Mouse (Mus musculus) CD8-positive naive resting alpha-beta T cell, adult 2 months (primary cell): ENCODE measurements around the gene Rtkn2.
"Not testable (repeated sequence)": the region's sequence is repeated elsewhere in the genome, so short reads cannot be mapped to it uniquely, and the experiment has no call there.

Experiments used
- DNase-seq, 2 experiments: peaks; one replicate each; pipeline ENCODE4 v3.0.0; 2022; ENCODE audit warnings: low read depth in 2 of 2, low spot score in 2 of 2

Rtkn2 gene

GRCm38 (mm10) chr10:68072626-68073025, 93.3 kb downstream of the Rtkn2 start:
- DNase-seq = no peak

DNA sequence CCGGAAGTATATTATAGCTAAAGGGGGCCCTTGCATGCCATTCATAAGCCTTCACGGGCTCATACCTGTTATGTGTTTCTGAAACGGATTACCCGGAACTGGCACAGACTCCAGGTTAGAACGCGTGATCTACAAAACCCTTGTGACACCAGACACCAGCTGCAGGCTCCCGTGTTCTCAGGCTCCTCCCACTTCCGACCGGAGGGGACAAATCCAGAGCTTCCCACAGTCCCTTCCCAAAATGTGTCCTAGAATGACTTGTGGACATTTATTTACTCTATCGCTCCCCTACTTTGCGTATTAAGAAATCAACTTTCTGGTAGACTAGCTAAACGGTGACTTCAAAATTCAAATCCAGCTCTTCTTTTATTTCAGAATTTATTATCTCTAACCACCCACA, 94.9 kb downstream of the Rtkn2 start:
- no peak for DNase-seq

- no peak for DNase-seq
Measured at GRCm38 (mm10) chr10:68075181-68075580, 95.8 kb downstream of the Rtkn2 start.

DNA sequence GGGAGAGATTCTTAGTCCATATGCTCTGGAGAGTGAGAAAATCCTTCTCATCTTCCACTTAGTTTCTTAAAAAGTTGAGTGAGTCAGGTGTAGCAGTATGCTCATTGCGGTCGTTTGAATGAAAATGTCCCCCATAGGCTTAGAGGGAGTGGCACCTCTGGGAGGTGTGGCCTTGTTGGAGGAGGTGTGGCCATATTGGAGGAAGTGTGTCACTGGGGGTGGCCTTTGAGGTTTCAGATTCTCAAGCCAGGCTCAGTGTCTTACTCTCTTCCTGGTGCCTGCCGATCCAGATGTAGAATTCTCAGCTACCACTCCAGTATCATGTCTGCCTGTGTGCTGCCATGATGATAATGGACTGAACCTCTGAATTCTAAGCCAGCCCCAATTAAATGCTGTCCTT, 99.3 kb downstream of the Rtkn2 start:
- no peak for DNase-seq

DNA sequence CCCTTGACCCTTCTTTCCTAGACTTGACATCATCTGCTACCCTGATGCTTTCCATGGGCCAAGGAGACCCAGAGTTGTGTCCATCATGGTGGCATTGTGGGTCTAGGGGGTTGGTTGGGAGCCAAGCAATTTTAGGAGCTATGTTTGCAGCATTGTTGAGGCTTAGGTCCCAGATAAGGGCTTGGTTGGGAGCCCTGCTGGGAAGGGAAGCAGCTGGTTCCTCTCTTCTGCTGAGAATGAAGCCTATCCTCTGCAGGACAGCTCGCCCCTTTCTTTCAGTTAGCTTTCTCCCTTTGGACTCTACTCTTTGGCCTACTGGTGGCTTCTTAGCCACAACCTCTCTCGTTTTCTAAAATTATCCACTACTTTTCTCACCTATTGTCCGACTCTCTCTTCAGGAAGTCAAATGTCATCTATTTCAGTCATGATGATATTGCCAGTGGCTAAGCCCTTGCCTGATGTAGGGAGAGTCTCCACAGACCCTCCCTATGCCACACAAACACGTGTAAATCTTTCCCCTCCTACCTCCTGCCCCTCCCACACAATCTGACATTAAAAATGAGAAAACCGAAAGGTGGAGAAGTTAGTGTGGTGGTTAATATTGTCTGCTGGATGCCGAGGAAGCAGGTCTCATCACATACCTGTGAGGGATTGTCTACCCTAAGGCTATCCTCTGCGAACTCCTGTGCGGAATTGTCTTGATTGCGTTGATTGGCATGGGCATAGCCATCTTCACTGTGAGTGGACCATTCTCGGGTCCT, 100.7 kb downstream of the Rtkn2 start:
- no peak for DNase-seq

- no peak for DNase-seq
Measured at GRCm38 (mm10) chr10:68081712-68082111, 102.3 kb downstream of the Rtkn2 start.

GRCm38 (mm10) chr10:68085574-68085973, 106.2 kb downstream of the Rtkn2 start:
- no peak for DNase-seq

DNA sequence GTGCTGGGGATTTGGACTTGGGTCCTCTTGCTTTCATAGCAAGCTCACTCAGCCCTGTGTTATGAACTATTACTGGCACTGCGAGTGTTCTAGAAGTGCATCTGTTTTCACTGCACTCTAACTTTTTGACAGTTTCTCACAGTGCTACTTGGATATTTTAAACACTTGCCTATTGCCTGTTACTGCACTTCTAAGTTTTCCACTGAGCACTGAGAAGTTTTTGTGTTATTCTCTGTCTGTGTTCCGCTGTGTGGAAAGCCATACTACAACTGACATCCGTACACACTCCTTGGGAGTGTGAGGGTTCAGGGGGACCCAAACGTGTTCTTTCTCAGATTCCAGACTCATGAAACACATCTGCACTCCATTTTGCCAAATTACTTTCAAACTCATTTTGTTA, 107.6 kb downstream of the Rtkn2 start:
- DNase-seq = no peak

GRCm38 (mm10) chr10:68087722-68088121, 108.4 kb downstream of the Rtkn2 start:
- no peak for DNase-seq

- no peak for DNase-seq
Measured at GRCm38 (mm10) chr10:68089435-68090196, 110.2 kb downstream of the Rtkn2 start.

DNA sequence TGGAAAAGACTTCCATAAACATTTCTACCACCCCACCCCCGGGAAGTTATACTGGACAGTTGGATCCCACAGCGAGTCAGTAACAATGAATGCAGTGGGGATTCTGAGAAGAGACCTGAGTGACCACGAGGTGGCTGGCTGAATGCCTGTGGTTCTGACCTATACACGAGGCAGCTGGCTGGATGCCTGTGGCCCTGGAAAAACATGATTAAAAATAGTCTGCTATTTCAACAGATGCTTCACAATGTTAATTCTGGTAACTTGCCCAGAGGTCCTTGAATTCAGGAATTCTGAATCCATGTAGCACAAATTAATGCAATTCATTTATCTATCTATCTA, 110.8 kb downstream of the Rtkn2 start:
- DNase-seq = no peak

GRCm38 (mm10) chr10:68090544-68090943, 111.2 kb downstream of the Rtkn2 start:
- DNase-seq = no peak

- DNase-seq = no peak
Measured at GRCm38 (mm10) chr10:68091011-68091410, 111.6 kb downstream of the Rtkn2 start.

- no peak for DNase-seq
Measured at GRCm38 (mm10) chr10:68091840-68092239, 112.5 kb downstream of the Rtkn2 start.

DNA sequence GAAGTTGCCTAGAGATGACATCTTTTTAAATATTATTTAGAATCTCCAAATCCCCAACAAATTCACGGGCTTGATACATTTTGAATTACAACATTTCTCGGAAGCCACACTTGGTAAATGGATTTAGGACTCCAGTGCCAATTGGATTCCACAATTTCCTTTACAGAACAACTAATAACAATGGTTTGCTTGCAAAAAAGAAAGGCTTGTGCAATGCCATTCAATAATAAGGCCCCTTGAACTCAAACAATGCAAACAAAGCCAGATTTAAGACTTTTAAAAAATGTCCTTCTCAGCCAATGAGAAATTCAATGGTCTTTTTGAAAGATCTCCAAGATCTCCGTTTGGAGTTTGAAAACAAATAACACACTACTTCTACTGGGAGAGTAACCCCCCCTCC, 114.1 kb downstream of the Rtkn2 start:
- DNase-seq = no peak

DNA sequence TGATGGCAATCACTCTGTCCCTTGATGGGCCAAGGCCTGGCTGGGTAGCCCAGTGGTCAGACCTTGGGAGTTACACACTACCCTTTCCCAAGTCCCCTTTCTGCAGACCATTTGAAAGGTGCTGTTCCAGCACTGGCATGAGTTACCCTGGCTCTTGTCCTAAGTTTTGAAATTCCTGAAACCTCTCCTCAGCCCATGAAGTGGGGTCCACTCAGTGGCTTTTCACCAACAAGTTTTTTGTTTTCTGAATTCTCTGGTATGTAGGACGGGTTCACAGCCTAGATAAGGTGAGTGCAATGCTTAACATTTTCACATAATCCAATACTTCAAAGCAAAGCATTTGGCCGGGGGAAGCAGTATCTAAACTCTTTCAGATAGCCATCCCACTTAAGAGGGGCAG, 115.8 kb downstream of the Rtkn2 start:
- no peak for DNase-seq

DNA sequence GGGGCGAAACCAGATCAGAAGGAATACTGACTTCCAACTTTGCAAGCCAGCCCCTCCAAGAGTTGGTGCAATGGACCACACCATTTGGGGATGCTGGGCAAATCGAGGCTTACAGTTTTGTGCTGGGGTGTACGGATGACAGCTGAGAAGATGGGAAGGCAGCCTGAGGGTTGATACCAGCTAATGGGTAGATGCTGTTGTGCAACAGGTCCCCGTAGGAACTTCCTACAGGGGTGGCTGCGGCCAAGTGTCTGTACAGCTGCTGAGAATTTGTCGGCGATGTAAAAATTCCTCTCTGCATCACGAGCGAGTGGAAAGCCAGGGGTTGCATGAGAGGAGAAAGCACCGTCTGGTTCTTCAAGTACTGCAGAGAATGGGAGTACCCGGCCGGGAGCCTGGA, 117.0 kb downstream of the Rtkn2 start:
- no peak for DNase-seq

- no peak for DNase-seq
Measured at GRCm38 (mm10) chr10:68097821-68098675, 118.7 kb downstream of the Rtkn2 start.

GRCm38 (mm10) chr10:68099801-68100200, 120.4 kb downstream of the Rtkn2 start:
- DNase-seq = not testable (repeated sequence)

- no peak for DNase-seq
Measured at GRCm38 (mm10) chr10:68100506-68100905, 121.1 kb downstream of the Rtkn2 start.

DNA sequence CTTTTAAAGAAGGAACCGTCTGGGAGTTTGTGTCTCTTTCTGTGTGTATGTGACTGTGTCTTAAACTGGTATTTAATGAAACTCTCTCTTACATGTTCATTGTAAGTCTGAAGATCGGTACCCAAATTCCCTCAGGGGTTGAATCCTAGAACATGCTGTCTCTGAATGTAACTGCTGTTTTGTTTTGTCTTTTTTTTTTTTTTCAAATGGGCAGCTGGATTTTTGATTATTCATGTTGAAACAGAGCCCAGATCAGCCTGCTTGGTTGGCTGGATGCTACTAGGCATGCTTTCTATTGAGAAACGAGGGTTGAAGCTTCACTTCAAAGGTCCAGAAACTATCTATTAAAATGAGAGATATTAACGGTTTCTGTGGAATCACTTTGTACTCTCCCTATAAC, 121.9 kb downstream of the Rtkn2 start:
- DNase-seq = no peak

- no peak for DNase-seq
Measured at GRCm38 (mm10) chr10:68102566-68102965, 123.2 kb downstream of the Rtkn2 start.
